Mouse (Mus musculus): ENCODE measurements around the gene Cnbd2.

The Cnbd2 gene

GRCm38 (mm10) chr2:156312297-156312897 is at the start of gene Cnbd2, which contains the start of gene Scand1:
TSS of gene Cnbd2 (plus strand) at chr2:156312299.
TSS of gene Scand1 (minus strand) at chr2:156312704.
- DNase-seq (ENCODE audit: low spot score in 2 of 2), result peak; percentile 75 to 83

GRCm38 (mm10) chr2:156263204-156263893 is 48.8 kb upstream of the Cnbd2 start:
- no peak for DNase-seq (ENCODE audit: low spot score in 2 of 2)

GRCm38 (mm10) chr2:156267636-156268035 is 44.5 kb upstream of the Cnbd2 start:
- no peak for DNase-seq (ENCODE audit: low spot score in 2 of 2)

GRCm38 (mm10) chr2:156272553-156272952 is 39.5 kb upstream of the Cnbd2 start:
- no peak for DNase-seq (ENCODE audit: low spot score in 2 of 2)

- DNase-seq (ENCODE audit: low spot score in 2 of 2), result peak; percentile 72
These were observed 33.7 kb upstream of the Cnbd2 start for GRCm38 (mm10) chr2:156278226-156279017.

GRCm38 (mm10) chr2:156281227-156281626 is 30.9 kb upstream of the Cnbd2 start:
- DNase-seq (ENCODE audit: low spot score in 2 of 2), result no peak

- DNase-seq (ENCODE audit: low spot score in 2 of 2), result no peak
These were observed 26.9 kb upstream of the Cnbd2 start for GRCm38 (mm10) chr2:156285161-156285560.

GRCm38 (mm10) chr2:156286733-156287132 is 25.4 kb upstream of the Cnbd2 start:
- no peak for DNase-seq (ENCODE audit: low spot score in 2 of 2)

- no peak for DNase-seq (ENCODE audit: low spot score in 2 of 2)
These were observed 23.9 kb upstream of the Cnbd2 start for GRCm38 (mm10) chr2:156288222-156288621.

GRCm38 (mm10) chr2:156289552-156290160 is 22.4 kb upstream of the Cnbd2 start:
- DNase-seq (ENCODE audit: low spot score in 2 of 2), result no peak

- DNase-seq (ENCODE audit: low spot score in 2 of 2), result no peak
These were observed 20.1 kb upstream of the Cnbd2 start for GRCm38 (mm10) chr2:156291998-156292397.

GRCm38 (mm10) chr2:156295601-156296063 is 16.5 kb upstream of the Cnbd2 start:
- DNase-seq (ENCODE audit: low spot score in 2 of 2), result no peak

- no peak for DNase-seq (ENCODE audit: low spot score in 2 of 2)
These were observed 15.9 kb upstream of the Cnbd2 start for GRCm38 (mm10) chr2:156296190-156296589.

- DNase-seq (ENCODE audit: low spot score in 2 of 2), result no peak
These were observed 14.4 kb upstream of the Cnbd2 start for GRCm38 (mm10) chr2:156297653-156298052.

GRCm38 (mm10) chr2:156298458-156298857 is 13.6 kb upstream of the Cnbd2 start:
- DNase-seq (ENCODE audit: low spot score in 2 of 2), result no peak

GRCm38 (mm10) chr2:156302063-156302462 is 10.0 kb upstream of the Cnbd2 start:
- no peak for DNase-seq (ENCODE audit: low spot score in 2 of 2)

GRCm38 (mm10) chr2:156304351-156304750 is 7.7 kb upstream of the Cnbd2 start:
- no peak for DNase-seq (ENCODE audit: low spot score in 2 of 2)

- DNase-seq (ENCODE audit: low spot score in 2 of 2), result no peak
These were observed 6.3 kb upstream of the Cnbd2 start for GRCm38 (mm10) chr2:156305818-156306217.

GRCm38 (mm10) chr2:156307261-156307660 is 4.8 kb upstream of the Cnbd2 start:
- no peak for DNase-seq (ENCODE audit: low spot score in 2 of 2)

- no peak for DNase-seq (ENCODE audit: low spot score in 2 of 2)
These were observed 2.2 kb upstream of the Cnbd2 start for GRCm38 (mm10) chr2:156309948-156310347.

- DNase-seq (ENCODE audit: low spot score in 2 of 2), result no peak
These were observed 1.6 kb upstream of the Cnbd2 start for GRCm38 (mm10) chr2:156310455-156310854.

GRCm38 (mm10) chr2:156310945-156311344 is 1.2 kb upstream of the Cnbd2 start:
- no peak for DNase-seq (ENCODE audit: low spot score in 2 of 2)

Measured in urinary bladder, postnatal 4 days (tissue).